ENCODE assay signal across 8 mouse cellular contexts in the genomic region with DNA sequence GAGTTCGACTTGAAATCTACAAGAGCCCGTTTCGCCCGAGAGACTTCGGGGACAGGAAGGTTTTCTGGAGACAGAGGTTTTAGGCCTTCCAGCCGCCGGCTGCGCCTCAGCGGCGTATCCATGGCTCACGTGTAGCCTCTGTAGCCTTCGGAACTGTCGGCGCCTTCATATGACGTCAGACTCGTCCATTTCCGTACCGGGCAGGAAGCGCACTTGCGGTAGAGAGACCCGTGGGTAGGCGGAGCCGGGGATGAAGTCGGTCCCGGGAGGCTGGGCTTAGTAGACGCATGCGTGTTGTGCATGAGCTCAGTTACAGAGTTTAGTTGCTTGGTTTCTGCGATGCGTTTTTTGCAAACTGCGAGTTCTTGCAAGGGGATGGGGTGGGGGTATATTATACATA. TPM values are rescaled to one million over a fixed set of nuclear protein-coding genes. Genes with fewer than 3 reads are reported as not detected.
DNase-seq lines count a peak whose midpoint lies in the region; ATAC-seq and TF ChIP-seq lines count a peak whose summit lies in the region.

A gene (minus strand): TSS at position 155 of the 400 bp plus-strand sequence.

- intact Hi-C loops in heart, adult 2 months (cut with DNase I), result loop anchor here (2.0 kb wide), 1 partner anchor 54 kb away; a partner anchor contains a TSS

- no peak for TF ChIP-seq CTCF in heart, adult 2 months (IDR thresholded peaks at IDR 0.05)

- H3K9ac ChIP-seq in embryonic facial prominence, embryonic 14.5 days (ENCODE audit: low read depth, low read length), result peak within 1 kb of the TSS; percentile 83
- H3K9ac ChIP-seq in heart, adult 2 months (ENCODE audit: low read depth, low read length), result peak within 1 kb of the TSS; percentile 63
- H3K9ac ChIP-seq in limb, embryonic 13.5 days, result peak within 1 kb of the TSS; percentile 90
- H3K9ac ChIP-seq in midbrain, embryonic 16.5 days (ENCODE audit: low read depth, low read length), result peak within 1 kb of the TSS; percentile 85

- no peaks in the 10 kb centered on the region for H3K79me2 ChIP-seq in heart, adult 2 months (replicated peaks; ENCODE audit: control insufficient read depth, insufficient read depth, low read length)

- peak within 1 kb of the TSS; percentile 89 for H3K4me2 ChIP-seq in embryonic facial prominence, embryonic 14.5 days (ENCODE audit: low read depth, low read length)
- H3K4me2 ChIP-seq in limb, embryonic 13.5 days (replicated peaks), result peak within 1 kb of the TSS; percentile 95
- H3K4me2 ChIP-seq in midbrain, embryonic 16.5 days (ENCODE audit: low read length), result peak within 1 kb of the TSS; percentile 100

- no peaks in the 10 kb centered on the region for H3K27me3 ChIP-seq in embryonic facial prominence, embryonic 14.5 days (replicated peaks; ENCODE audit: control insufficient read depth, insufficient read depth, low read length)
- no peaks in the 10 kb centered on the region for H3K27me3 ChIP-seq in heart, adult 2 months (ENCODE audit: control insufficient read depth, insufficient read depth, low read length)
- peaks cover 4% of the 10 kb centered on the region; the same call in 1 of the 2 replicates for H3K27me3 ChIP-seq in limb, embryonic 13.5 days
- no peaks in the 10 kb centered on the region for H3K27me3 ChIP-seq in midbrain, embryonic 16.5 days (ENCODE audit: control insufficient read depth, insufficient read depth, low read depth, low read length)

- H3K4me1 ChIP-seq in embryonic facial prominence, embryonic 14.5 days (ENCODE audit: control insufficient read depth, insufficient read depth, low read length), result peaks cover 16% of the 10 kb centered on the region
- peaks cover 9% of the 10 kb centered on the region for H3K4me1 ChIP-seq in heart, adult 2 months (ENCODE audit: control insufficient read depth, insufficient read depth, low read length)
- H3K4me1 ChIP-seq in limb, embryonic 13.5 days, result peaks cover 27% of the 10 kb centered on the region
- H3K4me1 ChIP-seq in midbrain, embryonic 16.5 days (ENCODE audit: control insufficient read depth, insufficient read depth, low read length), result peaks cover 28% of the 10 kb centered on the region

- H3K4me3 ChIP-seq in embryonic facial prominence, embryonic 14.5 days (ENCODE audit: low read depth, low read length), result peak within 1 kb of the TSS; percentile 56
- peak within 1 kb of the TSS; percentile 65 for H3K4me3 ChIP-seq in heart, adult 2 months
- peak within 1 kb of the TSS; percentile 84 for H3K4me3 ChIP-seq in limb, embryonic 13.5 days
- peak within 1 kb of the TSS; percentile 69 for H3K4me3 ChIP-seq in midbrain, embryonic 16.5 days (ENCODE audit: low read depth, low read length)

- WGBS in embryonic facial prominence, embryonic 14.5 days, result under 1% methylated on average over 25 of the region's 30 CpGs
- WGBS in heart, adult 2 months, result under 1% methylated on average over 30 of the region's 30 CpGs
- under 1% methylated on average over 30 of the region's 30 CpGs for WGBS in limb, embryonic 13.5 days
- under 1% methylated on average over 30 of the region's 30 CpGs for WGBS in midbrain, embryonic 16.5 days

- ATAC-seq in embryonic facial prominence, embryonic 14.5 days (ENCODE audit: low read depth), result peak; percentile 96
- ATAC-seq in limb, embryonic 13.5 days (ENCODE audit: low FRiP score, low read depth), result peak; percentile 96
- ATAC-seq in midbrain, embryonic 16.5 days, result peak; percentile 98

- peak within 1 kb of the TSS; percentile 57 for H3K27ac ChIP-seq in embryonic facial prominence, embryonic 14.5 days (replicated peaks; ENCODE audit: low read depth, low read length)
- H3K27ac ChIP-seq in heart, adult 2 months, result peak within 1 kb of the TSS; percentile 74
- peak within 1 kb of the TSS; percentile 44; the same call in 1 of the 2 replicates for H3K27ac ChIP-seq in limb, embryonic 13.5 days
- peak within 1 kb of the TSS; percentile 50; the same call in 1 of the 2 replicates for H3K27ac ChIP-seq in midbrain, embryonic 16.5 days (ENCODE audit: low read length)

- H3K36me3 ChIP-seq in embryonic facial prominence, embryonic 14.5 days (ENCODE audit: control insufficient read depth, insufficient read depth, low read length), result peaks cover 24% of the 10 kb centered on the region
- H3K36me3 ChIP-seq in heart, adult 2 months (ENCODE audit: control insufficient read depth, insufficient read depth, low read length), result no peaks in the 10 kb centered on the region
- H3K36me3 ChIP-seq in limb, embryonic 13.5 days, result peaks cover 18% of the 10 kb centered on the region
- peaks cover 10% of the 10 kb centered on the region for H3K36me3 ChIP-seq in midbrain, embryonic 16.5 days (ENCODE audit: control insufficient read depth, insufficient read depth, low read length)

- peak; percentile 100 for DNase-seq in 3T3-L1 (ENCODE audit: low read depth, low spot score)
- peak; percentile 86 to 87 for DNase-seq in adrenal gland, postnatal 4 days (ENCODE audit: low spot score in 2 of 2)
- peak; percentile 99 for DNase-seq in embryonic facial prominence, embryonic 14.5 days (ENCODE audit: low spot score)
- peak; percentile 95 to 96 for DNase-seq in heart, adult 2 months
- DNase-seq in kidney, adult 8-10 months, result peak; percentile 96 to 97
- peak; percentile 85 to 98 for DNase-seq in spleen, postnatal 10 days (ENCODE audit: low spot score in 2 of 2)

- TF ChIP-seq POLR2A in heart, adult 2 months (IDR thresholded peaks at IDR 0.05; ENCODE audit: insufficient read depth, low read depth, low read length), result peak; percentile 84

- peak; percentile 66; the same call in 1 of the 2 replicates for TF ChIP-seq EP300 in heart, adult 2 months (IDR thresholded peaks at IDR 0.05; ENCODE audit: insufficient read depth, low read depth, low read length)

- H3K9me3 ChIP-seq in embryonic facial prominence, embryonic 14.5 days (ENCODE audit: control insufficient read depth, low read length), result no peaks in the 10 kb centered on the region
- no peaks in the 10 kb centered on the region for H3K9me3 ChIP-seq in limb, embryonic 13.5 days
- H3K9me3 ChIP-seq in midbrain, embryonic 16.5 days (replicated peaks; ENCODE audit: control insufficient read depth, low read length, poor library complexity, severe bottlenecking), result no peaks in the 10 kb centered on the region

RNA-seq across cellular contexts. Expression of the gene that starts here (rescaled TPM):
- total RNA-seq in adrenal gland, postnatal 4 days (2021), result 10 to 100 TPM; 15.4 to 18.5 TPM
- polyA plus RNA-seq in embryonic facial prominence, embryonic 14.5 days (2014; fragmentation: Nextera tagmentation; extraction: Ambion mirVana), result 22.4 and 25.2 TPM in 2 replicates
- 1 to 10 TPM; 6.9 to 7.1 TPM for total RNA-seq in heart, adult 2 months (2021)
- 3.0 and 3.1 TPM in 2 replicates for polyA plus RNA-seq in heart, adult 2 months (2012; rRNA removed)
- polyA plus RNA-seq in limb, embryonic 13.5 days (2015; fragmentation: Nextera tagmentation; extraction: Ambion mirVana), result 29.7 and 30.4 TPM in 2 replicates
- polyA plus RNA-seq in midbrain, embryonic 16.5 days (2015; fragmentation: Nextera tagmentation; extraction: Ambion mirVana), result 12.8 and 13.5 TPM in 2 replicates

Comparison
In these comparisons a context has a peak if more than half of its experiments do, and no peak if none do; other contexts are left out.
1. Peak in every context shown above with its lines: DNase-seq, ATAC-seq, H3K4me3 ChIP-seq and H3K27ac ChIP-seq.